Mouse (Mus musculus) myocyte (in vitro differentiated cells): ENCODE measurements around the gene Amh.

Experiments used
- MYOD1 ChIP-seq, 3 experiments: IDR thresholded peaks; one replicate each; pipeline ENCODE4 v1.6.1; 2011; ENCODE audit warnings: control low read depth in 2 of 3, low read depth in 2 of 3, mild to moderate bottlenecking in 2 of 3, moderate library complexity in 1 of 3; ENCODE audit not compliant: insufficient read length in 2 of 3, control insufficient read depth in 1 of 3
- MYOG ChIP-seq, 3 experiments: IDR thresholded peaks; one replicate each; pipeline ENCODE4 v1.6.1; 2011; ENCODE audit warnings: control low read depth in 2 of 3, low read depth in 2 of 3, mild to moderate bottlenecking in 2 of 3; ENCODE audit not compliant: insufficient read length in 2 of 3, control insufficient read depth in 1 of 3, insufficient read depth in 1 of 3
- POLR2A ChIP-seq: IDR thresholded peaks from one replicate; pipeline ENCODE4 v1.6.1; 2011; ENCODE audit warnings: low read depth, mild to moderate bottlenecking, control low read depth, moderate library complexity; ENCODE audit not compliant: insufficient read length
- TCF3 ChIP-seq: IDR thresholded peaks from one replicate; pipeline ENCODE4 v1.6.1; 2011; ENCODE audit warnings: low read depth, control low read depth; ENCODE audit not compliant: insufficient read length

DNA sequence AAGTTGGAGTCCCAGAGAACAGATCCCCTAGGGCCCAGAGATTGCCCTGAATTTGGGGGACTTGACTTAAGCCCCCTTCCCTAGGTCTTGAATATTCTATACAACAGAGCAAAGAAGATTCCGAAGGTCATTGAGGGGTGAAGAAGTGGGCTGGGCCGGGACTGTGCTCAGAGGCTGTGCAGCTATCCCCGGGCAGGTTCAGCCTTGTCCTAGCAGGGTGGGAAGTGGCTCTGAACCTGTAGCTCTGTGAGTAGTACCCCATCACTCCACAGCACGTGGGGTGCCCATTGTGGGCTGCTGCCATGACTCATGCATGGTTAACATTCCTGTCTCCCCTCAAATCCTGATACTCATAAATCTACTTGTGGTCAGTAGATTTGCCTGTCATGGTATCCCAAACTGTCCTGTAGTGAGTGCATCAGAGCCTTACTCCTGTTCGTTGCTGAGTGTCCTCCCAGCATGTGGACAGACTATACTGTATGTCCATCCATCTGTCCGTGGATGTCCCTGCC, 28.6 kb upstream of the Amh start:
- TF ChIP-seq TCF3 (no peak), MYOG (IDR thresholded peaks at IDR 0.05; ENCODE audit: control insufficient read depth in 1 of 3, insufficient read depth in 1 of 3, insufficient read length in 2 of 3, low read depth in 2 of 3) (no peak), POLR2A (no peak), MYOD1 (IDR thresholded peaks at IDR 0.05; ENCODE audit: control insufficient read depth in 1 of 3, insufficient read length in 2 of 3, low read depth in 2 of 3) (no peak)
